Mouse (Mus musculus): Measurements from ENCODE around the gene Uevld. TPM values are rescaled to one million over a fixed set of nuclear protein-coding genes. Genes with fewer than 3 reads are reported as not detected.

The Uevld gene
- polyA plus RNA-seq, 2 experiments: 10.0 to 10.2 TPM

GRCm38 (mm10) chr7:46935847-46936246, 22.5 kb downstream of the Uevld start:
- Histone ChIP-seq H3K4me1 (ENCODE audit: control insufficient read depth, insufficient read depth, low read length) (no peaks in the 10 kb centered on the region), H3K27me3 (ENCODE audit: control insufficient read depth, insufficient read depth, low read length) (no peaks in the 10 kb centered on the region), H3K9ac (ENCODE audit: low read depth, low read length, severe bottlenecking) (no peak overlapping the region), H3K27ac (replicated peaks; ENCODE audit: low read depth, low read length) (no peak overlapping the region), H3K36me3 (ENCODE audit: control insufficient read depth, insufficient read depth, low read length) (peaks cover 45% of the 10 kb centered on the region), H3K4me3 (replicated peaks; ENCODE audit: low read length) (no peak overlapping the region), H3K9me3 (ENCODE audit: control insufficient read depth, low read length) (no peaks in the 10 kb centered on the region), H3K4me2 (replicated peaks; ENCODE audit: low read depth, low read length, severe bottlenecking) (no peak overlapping the region)
- 74% methylated on average over 4 of the region's 4 CpGs for WGBS
- DNase-seq (ENCODE audit: low spot score) (peak; percentile 46), ATAC-seq (ENCODE audit: low FRiP score, low read depth) (no peak)
- TF ChIP-seq POLR2A (IDR thresholded peaks at IDR 0.05; ENCODE audit: borderline replicate concordance, extremely low read depth, insufficient read depth, insufficient read length): no peak

GRCm38 (mm10) chr7:46934788-46935187, 23.5 kb downstream of the Uevld start:
- Histone ChIP-seq H3K4me3 (replicated peaks; ENCODE audit: low read length) (no peak overlapping the region), H3K9ac (ENCODE audit: low read depth, low read length, severe bottlenecking) (no peak overlapping the region), H3K4me2 (replicated peaks; ENCODE audit: low read depth, low read length, severe bottlenecking) (no peak overlapping the region), H3K36me3 (ENCODE audit: control insufficient read depth, insufficient read depth, low read length) (peaks cover 43% of the 10 kb centered on the region), H3K27ac (replicated peaks; ENCODE audit: low read depth, low read length) (no peak overlapping the region), H3K4me1 (ENCODE audit: control insufficient read depth, insufficient read depth, low read length) (no peaks in the 10 kb centered on the region), H3K27me3 (ENCODE audit: control insufficient read depth, insufficient read depth, low read length) (no peaks in the 10 kb centered on the region), H3K9me3 (ENCODE audit: control insufficient read depth, low read length) (no peaks in the 10 kb centered on the region)
- WGBS: 83% methylated on average over 8 of the region's 8 CpGs
- TF ChIP-seq POLR2A (IDR thresholded peaks at IDR 0.05; ENCODE audit: borderline replicate concordance, extremely low read depth, insufficient read depth, insufficient read length): no peak
- ATAC-seq (ENCODE audit: low FRiP score, low read depth): no peak
- no peak for DNase-seq (ENCODE audit: low spot score)

GRCm38 (mm10) chr7:46931370-46931769, 27.0 kb downstream of the Uevld start:
- no peak for DNase-seq (ENCODE audit: low spot score)
- no peaks in the 10 kb centered on the region for H3K9me3 ChIP-seq (ENCODE audit: control insufficient read depth, low read length)
- H3K4me3 ChIP-seq (replicated peaks; ENCODE audit: low read length): no peak overlapping the region
- ATAC-seq (ENCODE audit: low FRiP score, low read depth): no peak
- no peak overlapping the region for H3K27ac ChIP-seq (replicated peaks; ENCODE audit: low read depth, low read length)
- no peaks in the 10 kb centered on the region for H3K27me3 ChIP-seq (ENCODE audit: control insufficient read depth, insufficient read depth, low read length)
- 93% methylated on average over 3 of the region's 3 CpGs for WGBS
- H3K4me2 ChIP-seq (replicated peaks; ENCODE audit: low read depth, low read length, severe bottlenecking): no peak overlapping the region
- H3K36me3 ChIP-seq (ENCODE audit: control insufficient read depth, insufficient read depth, low read length): peaks cover 34% of the 10 kb centered on the region
- no peak overlapping the region for H3K9ac ChIP-seq (ENCODE audit: low read depth, low read length, severe bottlenecking)
- H3K4me1 ChIP-seq (ENCODE audit: control insufficient read depth, insufficient read depth, low read length): no peaks in the 10 kb centered on the region
- no peak for TF ChIP-seq POLR2A (IDR thresholded peaks at IDR 0.05; ENCODE audit: borderline replicate concordance, extremely low read depth, insufficient read depth, insufficient read length)

- DNase-seq (ENCODE audit: low spot score): no peak
- H3K4me2 ChIP-seq (replicated peaks; ENCODE audit: low read depth, low read length, severe bottlenecking): no peak overlapping the region
- H3K27ac ChIP-seq (replicated peaks; ENCODE audit: low read depth, low read length): no peak overlapping the region
- no peak for TF ChIP-seq POLR2A (IDR thresholded peaks at IDR 0.05; ENCODE audit: borderline replicate concordance, extremely low read depth, insufficient read depth, insufficient read length)
- peaks cover 31% of the 10 kb centered on the region for H3K36me3 ChIP-seq (ENCODE audit: control insufficient read depth, insufficient read depth, low read length)
- no peaks in the 10 kb centered on the region for H3K27me3 ChIP-seq (ENCODE audit: control insufficient read depth, insufficient read depth, low read length)
- H3K9ac ChIP-seq (ENCODE audit: low read depth, low read length, severe bottlenecking): no peak overlapping the region
- no peak for ATAC-seq (ENCODE audit: low FRiP score, low read depth)
- H3K4me1 ChIP-seq (ENCODE audit: control insufficient read depth, insufficient read depth, low read length): no peaks in the 10 kb centered on the region
- no peaks in the 10 kb centered on the region for H3K9me3 ChIP-seq (ENCODE audit: control insufficient read depth, low read length)
- 92% methylated on average over 5 of the region's 5 CpGs for WGBS
- no peak overlapping the region for H3K4me3 ChIP-seq (replicated peaks; ENCODE audit: low read length)
These were observed 30.0 kb downstream of the Uevld start for GRCm38 (mm10) chr7:46928291-46928690.

- Histone ChIP-seq H3K9ac (ENCODE audit: low read depth, low read length, severe bottlenecking) (no peak overlapping the region), H3K4me3 (replicated peaks; ENCODE audit: low read length) (no peak overlapping the region), H3K9me3 (ENCODE audit: control insufficient read depth, low read length) (no peaks in the 10 kb centered on the region), H3K36me3 (ENCODE audit: control insufficient read depth, insufficient read depth, low read length) (peaks cover 8% of the 10 kb centered on the region), H3K27ac (replicated peaks; ENCODE audit: low read depth, low read length) (no peak overlapping the region), H3K4me1 (ENCODE audit: control insufficient read depth, insufficient read depth, low read length) (peaks cover 12% of the 10 kb centered on the region), H3K4me2 (replicated peaks; ENCODE audit: low read depth, low read length, severe bottlenecking) (no peak overlapping the region), H3K27me3 (ENCODE audit: control insufficient read depth, insufficient read depth, low read length) (no peaks in the 10 kb centered on the region)
- no peak for ATAC-seq (ENCODE audit: low FRiP score, low read depth)
- no peak for DNase-seq (ENCODE audit: low spot score)
- 66% methylated on average over 4 of the region's 4 CpGs for WGBS
- no peak for TF ChIP-seq POLR2A (IDR thresholded peaks at IDR 0.05; ENCODE audit: borderline replicate concordance, extremely low read depth, insufficient read depth, insufficient read length)
These were observed 36.3 kb downstream of the Uevld start for GRCm38 (mm10) chr7:46922075-46922474.
